Mouse (Mus musculus) v-Abl transformed pro-B cells (cell line): ENCODE results near the gene Slc39a13.

Experiments used
- in situ Hi-C, 2 experiments: fragments of 400-800 bp; cut with MboI; formaldehyde crosslinking; loops; one replicate each; pipeline ENCODE4 v1.15.1; 2025; ENCODE audit not compliant: unreplicated experiment in 2 of 2

Slc39a13 gene

GRCm38 (mm10) chr2:91096524-91096923 is 26.3 kb upstream of the Slc39a13 start:
- in situ Hi-C loops = no loop called here

GRCm38 (mm10) chr2:91090827-91091226 is 20.6 kb upstream of the Slc39a13 start:
- in situ Hi-C loops = no loop called here

GRCm38 (mm10) chr2:91090208-91090607 is 20.0 kb upstream of the Slc39a13 start:
- in situ Hi-C loops = no loop called here

GRCm38 (mm10) chr2:91088987-91089386 is 18.8 kb upstream of the Slc39a13 start:
- in situ Hi-C loops = no loop called here

DNA sequence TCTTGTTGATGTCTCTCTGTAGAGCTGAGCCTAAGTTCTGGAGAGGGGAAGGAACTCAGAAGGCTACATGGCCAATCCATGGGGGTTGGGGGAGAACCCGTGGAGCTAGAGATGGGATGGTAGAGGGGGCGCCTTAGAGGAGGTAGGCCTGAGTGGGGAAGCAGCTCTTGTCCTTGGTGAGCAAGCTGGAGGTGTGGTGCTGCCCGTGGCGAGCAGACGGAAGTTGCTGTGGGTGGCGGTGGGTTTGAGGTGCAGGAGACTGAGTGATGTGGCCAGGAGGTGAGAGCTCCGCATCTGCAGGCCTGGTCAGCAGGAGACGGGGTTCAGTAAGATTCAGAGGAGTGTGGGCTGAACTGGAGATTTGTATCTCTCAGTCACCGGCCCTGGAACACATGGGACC is 17.2 kb upstream of the Slc39a13 start:
- in situ Hi-C loops = no loop called here

- in situ Hi-C loops = no loop called here
These were observed 16.4 kb upstream of the Slc39a13 start for GRCm38 (mm10) chr2:91086392-91087237.

DNA sequence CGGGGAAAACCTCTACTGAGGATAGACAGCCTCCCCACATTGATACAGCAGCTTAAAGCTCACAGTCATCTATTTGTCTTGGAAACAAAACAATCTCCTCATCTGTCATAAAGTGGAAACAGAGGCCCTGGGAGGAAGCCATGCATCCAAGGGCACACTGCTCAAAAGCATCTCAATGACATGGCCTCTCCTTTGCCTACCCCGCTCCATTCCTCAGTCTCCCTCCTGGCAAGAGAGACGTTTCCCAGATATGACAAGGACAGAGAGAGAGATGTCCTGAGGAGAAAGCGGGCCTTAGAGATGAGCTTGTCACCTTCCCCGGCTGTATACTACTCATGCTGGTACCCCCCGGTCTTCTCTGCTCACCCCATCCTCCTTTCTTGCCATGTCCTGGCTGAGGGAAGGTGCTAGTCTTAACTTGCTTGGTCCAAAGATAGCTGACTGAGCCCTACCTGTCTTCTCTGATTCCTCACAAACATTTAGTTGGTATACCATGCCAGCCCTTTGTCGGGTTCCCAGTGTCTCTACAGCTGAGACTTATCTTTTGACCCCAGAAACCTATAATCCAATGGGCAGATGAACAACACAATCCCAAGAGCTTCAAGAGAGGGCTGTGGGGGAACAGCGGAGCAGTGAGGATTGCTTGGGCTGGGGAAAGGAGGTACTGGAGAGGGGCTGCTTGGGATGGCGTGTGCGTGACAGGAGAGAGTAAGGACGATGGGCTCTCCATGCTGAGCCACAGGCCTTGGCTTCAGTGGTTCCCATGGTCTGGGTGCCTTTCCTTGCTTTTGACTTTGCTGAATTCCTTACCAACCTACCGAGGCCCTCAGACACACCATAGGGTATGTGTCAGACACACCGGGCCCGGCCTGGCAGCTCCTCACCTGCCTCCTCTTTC is 15.5 kb upstream of the Slc39a13 start:
- in situ Hi-C loops = no loop called here

GRCm38 (mm10) chr2:91084179-91084820 is 14.1 kb upstream of the Slc39a13 start:
- in situ Hi-C loops = no loop called here

DNA sequence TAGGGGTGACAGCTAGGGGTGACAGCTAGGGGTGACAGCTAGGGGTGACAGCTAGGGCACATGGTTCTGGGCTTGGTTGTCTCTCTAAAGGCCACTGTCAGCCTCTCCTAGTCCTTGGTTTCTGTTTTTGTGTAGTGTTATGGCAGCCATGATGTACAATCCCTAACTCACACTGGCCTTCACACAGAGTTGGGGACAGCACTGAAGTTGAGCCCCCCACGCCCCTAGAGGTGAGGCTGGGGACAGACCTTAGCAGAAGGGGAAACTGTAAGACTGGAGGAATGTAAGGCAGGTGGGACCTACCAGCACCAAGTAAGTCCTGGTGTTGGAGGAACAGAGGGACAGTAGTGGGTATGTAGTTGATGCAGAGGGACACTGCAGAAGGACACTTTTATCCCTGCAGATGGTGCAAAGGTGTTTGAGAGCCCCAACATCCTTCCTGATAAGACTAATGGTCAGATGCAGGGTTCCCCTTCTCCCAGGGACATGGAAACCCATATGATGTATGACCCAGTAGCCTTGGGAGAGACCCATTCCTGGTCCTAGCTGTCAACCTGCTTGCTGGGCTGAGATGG is 13.2 kb upstream of the Slc39a13 start:
- in situ Hi-C loops = no loop called here

GRCm38 (mm10) chr2:91082844-91083243 is 12.6 kb upstream of the Slc39a13 start:
- in situ Hi-C loops = no loop called here

DNA sequence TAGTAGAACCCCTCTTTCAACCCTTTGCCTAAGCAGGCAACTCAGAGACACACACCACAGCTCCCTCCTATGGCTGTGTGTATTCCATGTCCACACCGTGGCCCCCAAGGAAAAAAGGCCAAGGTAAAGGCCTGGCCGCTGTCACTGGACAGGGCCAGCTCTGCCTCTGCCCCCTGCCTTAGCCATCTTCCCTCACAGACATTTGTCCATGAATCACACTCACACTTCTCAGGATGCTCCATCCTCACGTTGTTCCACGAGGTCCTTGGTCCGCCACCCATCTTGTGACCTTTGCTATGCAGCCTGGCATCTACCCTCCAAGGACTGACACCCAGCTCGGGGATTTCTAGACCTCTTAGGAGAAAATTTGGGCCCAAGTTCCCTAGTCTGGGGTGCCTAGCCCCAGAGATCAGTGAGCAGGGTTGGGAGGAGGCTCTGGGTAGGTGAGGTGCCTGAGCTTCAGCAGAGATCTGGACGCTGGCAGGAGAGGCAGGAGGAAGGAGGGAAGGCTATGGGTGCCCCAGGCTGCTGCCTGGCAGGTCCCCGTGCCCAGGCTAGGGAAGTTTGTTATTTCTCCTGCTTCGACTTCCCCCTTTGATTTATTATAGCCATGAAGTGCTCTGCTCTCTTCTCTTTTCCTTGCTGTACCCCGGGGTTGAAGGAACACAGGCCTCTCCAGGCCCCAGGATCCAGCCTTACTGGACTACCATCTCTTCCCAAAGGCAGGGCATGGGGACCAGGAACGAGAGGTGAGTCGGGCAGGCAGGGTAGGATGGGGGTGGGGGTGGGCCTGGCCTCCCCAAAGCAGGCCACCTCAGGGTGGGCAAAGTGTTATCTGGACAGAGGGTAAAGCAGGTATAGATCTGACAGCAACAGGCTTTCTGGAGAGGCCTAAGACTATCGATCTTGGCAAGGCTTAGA is 11.8 kb upstream of the Slc39a13 start, which contains the start of gene Spi1:
Gene Spi1 (plus strand): TSS at position 616 of the 921 bp plus-strand sequence.
- in situ Hi-C loops = no loop called here

GRCm38 (mm10) chr2:91080784-91081513 is 10.7 kb upstream of the Slc39a13 start:
- in situ Hi-C loops = no loop called here

- in situ Hi-C loops = no loop called here
These were observed 8.8 kb upstream of the Slc39a13 start for GRCm38 (mm10) chr2:91079026-91079384.

GRCm38 (mm10) chr2:91078314-91079025 is 8.3 kb upstream of the Slc39a13 start:
- in situ Hi-C loops = no loop called here

DNA sequence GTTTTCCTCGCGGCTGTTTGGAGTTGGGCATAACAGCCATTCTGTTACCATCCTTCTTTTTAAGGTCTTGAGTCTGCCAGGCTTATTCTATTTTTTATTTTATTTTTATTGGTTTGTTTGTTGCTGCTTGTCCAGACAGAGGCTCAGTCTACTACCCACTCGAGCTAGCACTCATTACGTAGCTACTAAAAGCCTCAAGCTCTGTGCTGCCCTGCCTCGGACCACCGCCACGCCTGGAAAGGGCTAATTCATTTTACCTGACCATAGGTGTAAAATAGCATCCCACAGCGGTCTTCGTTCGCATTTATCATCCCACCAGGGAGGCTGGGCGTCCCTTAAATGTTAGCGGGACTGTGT is 7.7 kb upstream of the Slc39a13 start:
- in situ Hi-C loops = no loop called here

DNA sequence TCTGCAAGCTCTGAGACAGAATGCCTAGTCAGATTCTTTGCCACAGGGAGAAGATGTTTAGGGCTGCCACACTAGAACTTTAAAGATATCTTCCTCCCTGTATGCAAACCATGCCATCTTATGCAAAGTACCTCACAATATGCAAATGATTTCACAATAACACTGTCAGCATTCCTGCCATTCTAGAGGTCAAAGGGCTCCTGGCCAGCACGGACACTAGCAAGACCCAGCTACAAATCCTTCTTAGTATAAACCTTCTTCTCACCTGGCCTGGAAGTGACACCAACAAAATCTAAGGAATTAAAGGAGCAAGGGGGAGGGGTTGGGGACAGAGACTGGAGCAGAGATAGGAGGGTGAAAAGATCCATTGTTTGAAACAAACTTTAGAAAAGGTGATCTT is 1.9 kb upstream of the Slc39a13 start:
- in situ Hi-C loops = no loop called here

GRCm38 (mm10) chr2:91071059-91071458 is 842 bp upstream of the Slc39a13 start:
- in situ Hi-C loops = no loop called here

DNA sequence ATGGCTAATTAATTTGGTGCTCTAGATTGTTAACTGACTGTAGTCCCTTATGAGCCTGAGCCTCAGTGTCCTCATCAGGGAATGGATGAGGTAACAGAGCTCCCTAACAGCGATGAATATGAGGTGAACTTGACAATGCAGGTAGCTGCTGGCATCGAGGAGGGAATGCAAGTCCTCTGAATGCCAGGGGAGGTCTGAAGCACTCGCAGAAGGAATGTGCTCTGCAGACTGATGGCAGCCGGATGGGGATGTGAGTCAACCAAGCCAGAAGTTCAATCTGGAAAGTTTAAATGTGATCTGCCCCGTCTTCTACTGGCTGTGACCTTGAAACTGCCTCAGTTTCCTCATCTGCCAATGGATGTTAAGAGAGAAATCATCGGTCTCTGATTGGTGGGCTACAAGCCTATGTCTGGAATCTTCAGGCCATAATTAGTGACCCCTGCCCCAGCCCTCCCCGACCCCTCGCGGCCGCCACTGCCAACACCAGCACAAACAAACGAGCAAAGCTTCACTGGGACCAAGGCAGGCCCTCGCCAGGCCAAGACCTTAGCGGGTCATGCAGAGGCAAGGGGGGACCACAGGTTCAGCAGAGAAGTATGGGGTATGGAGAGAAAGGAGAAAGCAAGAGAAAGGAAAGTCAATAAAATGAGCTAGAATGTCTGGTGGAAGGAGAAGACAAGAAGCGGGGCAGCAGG is 764 bp downstream of the Slc39a13 start:
- in situ Hi-C loops = loop anchor here (5.0 kb wide), 2 partner anchors 33 to 123 kb away; no protein-coding TSS in a partner anchor
